Mouse (Mus musculus) G1E (cell line): ENCODE data around the gene Tmem230.

Experiments
- CTCF ChIP-seq: IDR thresholded peaks from 2 replicates; pipeline ENCODE4 v1.5.1; 2012; ENCODE audit warnings: low read depth, low read length, inconsistent platforms, mixed read lengths
- GATA1 ChIP-seq: IDR thresholded peaks from 2 replicates; pipeline ENCODE4 v1.6.1; 2012; ENCODE audit warnings: borderline replicate concordance, low read length, inconsistent platforms, mixed read lengths
- GATA2 ChIP-seq: IDR thresholded peaks from 2 replicates; pipeline ENCODE4 v1.6.1; 2012; ENCODE audit warnings: low read depth, low read length, inconsistent platforms, borderline replicate concordance
- POLR2AphosphoS5 ChIP-seq: IDR thresholded peaks from 2 replicates; pipeline ENCODE4 v1.6.1; 2012; ENCODE audit warnings: low read depth, low read length, inconsistent platforms; ENCODE audit not compliant: insufficient replicate concordance
- TAL1 ChIP-seq: conservative IDR thresholded peaks from 2 replicates; pipeline ENCODE4 v1.6.1; 2012; ENCODE audit warnings: low read depth, low read length, inconsistent platforms, mixed read lengths

DNA sequence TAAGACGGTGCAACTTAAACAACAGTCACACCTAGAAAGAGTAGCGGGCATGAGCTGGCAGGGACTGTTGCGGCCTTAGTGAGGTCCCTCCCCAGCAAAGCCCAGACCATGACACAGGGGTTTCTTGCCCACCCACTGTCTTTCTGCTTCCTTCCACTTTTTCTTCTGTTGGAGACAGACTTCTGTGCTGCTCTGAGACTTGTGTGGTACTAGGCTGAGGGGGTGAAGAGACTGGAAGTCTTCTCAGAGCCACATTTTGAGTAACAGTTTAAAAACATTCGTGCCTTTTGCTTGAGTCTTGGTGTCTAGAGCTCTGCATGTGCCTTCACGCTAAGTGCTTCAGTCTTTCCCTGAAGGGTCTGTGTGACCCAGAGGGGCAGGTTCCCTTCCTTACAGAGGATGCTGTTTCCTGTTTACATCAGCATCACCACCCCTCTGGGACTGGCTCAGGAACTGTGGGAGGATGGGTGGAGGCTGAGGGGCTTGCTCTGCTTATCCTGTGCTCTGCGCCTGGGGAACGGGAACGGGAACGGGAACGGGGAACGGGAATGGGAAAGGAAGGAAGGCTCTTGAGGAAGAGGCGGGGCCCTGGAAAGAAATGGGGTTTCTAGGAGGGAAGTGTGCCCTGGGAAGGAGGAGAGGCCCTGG, 37.0 kb upstream of the Tmem230 start:
- TF ChIP-seq CTCF, result no peak
- TF ChIP-seq TAL1, result no peak
- TF ChIP-seq GATA1, result no peak
- no peak for TF ChIP-seq POLR2AphosphoS5
- TF ChIP-seq GATA2, result no peak
